Mouse (Mus musculus): ENCODE results near the gene Gm45021.

DNA sequence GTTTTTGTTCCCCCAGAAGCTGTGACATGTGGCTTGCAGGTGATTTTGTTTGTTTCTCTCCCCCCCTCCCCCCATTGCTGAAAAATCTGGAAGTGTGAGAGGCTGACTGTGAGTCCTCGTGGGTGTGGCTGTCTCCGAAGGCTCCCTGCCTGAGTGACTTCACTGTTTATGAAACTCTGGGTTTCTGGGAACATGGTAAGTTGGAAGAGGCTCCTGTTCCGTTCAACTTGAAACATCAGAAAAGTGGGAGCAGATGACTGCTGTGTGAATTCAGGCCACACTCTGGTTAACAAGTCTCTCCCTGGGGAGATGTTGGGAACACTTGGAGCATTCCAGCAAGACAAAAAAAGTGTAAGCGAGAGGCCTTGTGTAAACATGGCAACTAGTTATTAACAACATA is 42.6 kb upstream of the Gm45021 start:
- TF ChIP-seq POLR2A (IDR thresholded peaks at IDR 0.05; ENCODE audit: low read depth, low read length): no peak
- TF ChIP-seq CTCF (conservative IDR thresholded peaks at IDR 0.05 in 1 of 2, IDR thresholded peaks at IDR 0.05 in 1 of 2; ENCODE audit: low read depth in 2 of 2, low read length in 2 of 2): no peak
- TF ChIP-seq ELF1 (IDR thresholded peaks at IDR 0.05; ENCODE audit: low read depth, low read length): no peak
- TF ChIP-seq SIN3A (IDR thresholded peaks at IDR 0.05; ENCODE audit: low read length): no peak
- TF ChIP-seq TBP (conservative IDR thresholded peaks at IDR 0.05; ENCODE audit: low read depth, low read length): no peak
- no peak for TF ChIP-seq MAFK (IDR thresholded peaks at IDR 0.05; ENCODE audit: insufficient replicate concordance, low read length)
- no peak for TF ChIP-seq ZMIZ1 (IDR thresholded peaks at IDR 0.05; ENCODE audit: low read depth, low read length)
- TF ChIP-seq BHLHE40 (IDR thresholded peaks at IDR 0.05; ENCODE audit: low read depth, low read length): no peak
- no peak for TF ChIP-seq HCFC1 (IDR thresholded peaks at IDR 0.05; ENCODE audit: low read depth, low read length)
- TF ChIP-seq ZNF384 (IDR thresholded peaks at IDR 0.05; ENCODE audit: low read depth, low read length): no peak
- TF ChIP-seq KAT2A (IDR thresholded peaks at IDR 0.05; ENCODE audit: insufficient replicate concordance, low read length): no peak
- no peak for TF ChIP-seq USF1 (IDR thresholded peaks at IDR 0.05; ENCODE audit: low read depth, low read length)
- TF ChIP-seq PAX5 (IDR thresholded peaks at IDR 0.05; ENCODE audit: low read length): no peak
